In genomic region chr3:110055433-110055832, GRCm38 (mm10) we compare ENCODE assay signal across 29 mouse cellular contexts.
DNase-seq lines count a peak whose midpoint lies in the region; ATAC-seq and TF ChIP-seq lines count a peak whose summit lies in the region.
"Had no signal": no experiment of that assay in that cellular context is flagged by ENCODE, and none has a peak within 500 bp of the region (broad histone marks: within the 10 kb centered on the region; RNA-seq: fewer than 3 reads in every experiment).

No protein-coding gene starts in this region.

- no peak for TF ChIP-seq CTCF in left cerebral cortex, adult 2 months (IDR thresholded peaks at IDR 0.05)
- TF ChIP-seq CTCF in cortical plate, adult 2 months (IDR thresholded peaks at IDR 0.05; ENCODE audit: extremely low read depth, insufficient read depth, low read length), result no peak

- 77% methylated on average over 6 of the region's 6 CpGs for WGBS in forebrain, embryonic 15.5 days
- WGBS in forebrain, embryonic 12.5 days, result 90% methylated on average over 6 of the region's 6 CpGs

- 0 out of 2 replicates have a peak, but pooled peaks have one; percentile 29 for ATAC-seq in forebrain, embryonic 15.5 days (replicated peaks)
- no peak for ATAC-seq in forebrain, embryonic 12.5 days (ENCODE audit: low FRiP score)
- ATAC-seq: CD4-positive, CD25-positive, alpha-beta regulatory T cell, adult 4 months; hindbrain, postnatal 0 days; inflammation-experienced regulatory T-cells, adult 6 months; intestine, embryonic 16.5 days had no signal

- no peaks in the 10 kb centered on the region for H3K27me3 ChIP-seq in forebrain, embryonic 15.5 days
- H3K27me3 ChIP-seq in forebrain, embryonic 12.5 days, result no peaks in the 10 kb centered on the region
- H3K27me3 ChIP-seq: embryonic facial prominence, embryonic 13.5 days; heart, embryonic 13.5 days had no signal

- no peaks in the 10 kb centered on the region for H3K4me1 ChIP-seq in forebrain, embryonic 15.5 days
- no peaks in the 10 kb centered on the region for H3K4me1 ChIP-seq in forebrain, embryonic 12.5 days
- no peaks in the 10 kb centered on the region for H3K4me1 ChIP-seq in cortical plate, adult 2 months (ENCODE audit: control insufficient read depth, insufficient read depth, low read length)
- H3K4me1 ChIP-seq: embryonic facial prominence, embryonic 10.5 days; embryonic facial prominence, embryonic 13.5 days; heart, embryonic 10.5 days; heart, embryonic 13.5 days had no signal

- H3K4me3 ChIP-seq in forebrain, embryonic 15.5 days, result no peak overlapping the region
- no peak overlapping the region for H3K4me3 ChIP-seq in forebrain, embryonic 12.5 days (replicated peaks)
- peak overlapping the region; percentile 39 for H3K4me3 ChIP-seq in left cerebral cortex, adult 2 months
- H3K4me3 ChIP-seq in cortical plate, adult 2 months (ENCODE audit: insufficient read depth, low read length), result peak overlapping the region; percentile 32; the same call in 1 of the 2 replicates
- H3K4me3 ChIP-seq: embryonic facial prominence, embryonic 10.5 days; embryonic facial prominence, embryonic 13.5 days; erythroblast, embryonic 14.5 days; heart, adult 2 months; heart, embryonic 10.5 days; heart, embryonic 13.5 days had no signal

- intact Hi-C loops in left cerebral cortex, adult 2 months (cut with DNase I), result no loop called here

- no peaks in the 10 kb centered on the region for H3K9me3 ChIP-seq in forebrain, embryonic 15.5 days
- H3K9me3 ChIP-seq in forebrain, embryonic 12.5 days, result no peaks in the 10 kb centered on the region
- H3K9me3 ChIP-seq: embryonic facial prominence, embryonic 10.5 days; embryonic facial prominence, embryonic 13.5 days; heart, embryonic 10.5 days had no signal

- no peak overlapping the region for H3K9ac ChIP-seq in forebrain, embryonic 15.5 days (replicated peaks)
- H3K9ac ChIP-seq in forebrain, embryonic 12.5 days, result no peak overlapping the region
- H3K9ac ChIP-seq: embryonic facial prominence, embryonic 13.5 days; heart, embryonic 13.5 days; hindbrain, embryonic 14.5 days had no signal

- H3K4me2 ChIP-seq in forebrain, embryonic 15.5 days (replicated peaks), result no peak overlapping the region
- no peak overlapping the region for H3K4me2 ChIP-seq in forebrain, embryonic 12.5 days
- H3K4me2 ChIP-seq: embryonic facial prominence, embryonic 13.5 days; heart, embryonic 13.5 days; hindbrain, embryonic 14.5 days had no signal

- TF ChIP-seq POLR2A in cortical plate, adult 2 months (IDR thresholded peaks at IDR 0.05; ENCODE audit: extremely low read depth, insufficient read depth, low read length), result no peak

- no peak for DNase-seq in left cerebral cortex, adult 2 months (ENCODE audit: extremely low spot score in 1 of 2, low spot score in 2 of 2)
- DNase-seq in left cerebral cortex, adult 18-20 months (ENCODE audit: low spot score in 2 of 2), result no peak
- no peak for DNase-seq in ovary, postnatal 14 days (ENCODE audit: low spot score)
- DNase-seq in kidney, postnatal 25 days, result no peak
- DNase-seq: adrenal gland, adult 2 months; adrenal gland, postnatal 14 days; cerebellum, adult 11 months; cerebellum, adult 2 months; cerebellum, adult 9-11 months; embryo, embryonic 11 days; gastrocnemius, postnatal 10 days; gastrocnemius, postnatal 36 days; heart, adult 2 months; heart, postnatal 14 days; heart, postnatal 4 days; kidney, adult 18-20 months had no signal

- no peaks in the 10 kb centered on the region for H3K36me3 ChIP-seq in forebrain, embryonic 15.5 days
- H3K36me3 ChIP-seq in forebrain, embryonic 12.5 days (replicated peaks), result no peaks in the 10 kb centered on the region
- H3K36me3 ChIP-seq: embryonic facial prominence, embryonic 10.5 days; embryonic facial prominence, embryonic 13.5 days; heart, embryonic 10.5 days; heart, embryonic 13.5 days had no signal

- no peak overlapping the region for H3K27ac ChIP-seq in forebrain, embryonic 15.5 days (replicated peaks)
- H3K27ac ChIP-seq in forebrain, embryonic 12.5 days, result no peak overlapping the region
- H3K27ac ChIP-seq in left cerebral cortex, adult 2 months, result peak overlapping the region; percentile 21
- H3K27ac ChIP-seq in cortical plate, adult 2 months (ENCODE audit: insufficient read depth, low read length), result no peak overlapping the region
- H3K27ac ChIP-seq: embryonic facial prominence, embryonic 10.5 days; embryonic facial prominence, embryonic 13.5 days; heart, adult 2 months; heart, embryonic 10.5 days; heart, embryonic 13.5 days; hindbrain, embryonic 14.5 days; hindbrain, postnatal 0 days had no signal

Comparison
In these comparisons a context has a peak if more than half of its experiments do, and no peak if none do; other contexts are left out.
1. H3K4me3 ChIP-seq: peak in left cerebral cortex, adult 2 months (single experiment) and cortical plate, adult 2 months (single experiment); none in forebrain, embryonic 15.5 days (single experiment) and forebrain, embryonic 12.5 days (single experiment).